8 mouse cellular contexts compared by ENCODE assay signal in the genomic region with DNA sequence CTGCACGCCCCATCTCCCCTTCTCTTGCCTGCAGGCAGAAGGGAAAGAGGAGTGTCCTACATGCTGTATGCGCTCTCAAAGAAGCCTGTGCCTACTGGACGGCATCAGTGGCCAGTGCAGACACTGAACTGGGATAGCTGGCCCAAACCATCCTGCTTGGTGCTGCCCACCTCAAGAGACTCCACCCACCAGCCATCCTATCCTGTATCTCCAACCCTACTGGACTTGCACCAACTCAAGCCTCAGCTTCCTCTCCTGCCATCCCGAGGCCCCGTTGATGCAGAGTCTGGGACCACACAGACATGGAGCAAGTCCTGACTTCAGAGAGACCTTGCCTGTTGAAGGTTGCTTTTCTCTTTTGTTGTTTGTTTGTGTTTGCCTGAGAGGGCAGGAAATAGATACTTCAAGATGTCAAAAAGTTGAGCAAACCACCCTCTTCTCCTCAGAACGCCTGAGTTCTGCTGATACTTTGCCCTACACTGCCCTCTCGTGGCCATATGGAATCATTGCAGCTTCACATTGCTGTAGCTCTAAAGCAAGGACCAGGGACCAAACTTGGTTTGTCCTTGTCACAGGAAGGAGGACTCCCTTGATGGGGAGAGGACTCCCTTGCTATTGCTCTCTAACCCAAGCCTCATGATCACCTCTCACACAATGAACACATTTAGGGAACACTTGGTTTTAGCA. TPM values are rescaled to one million over a fixed set of nuclear protein-coding genes. Genes with fewer than 3 reads are reported as not detected.
DNase-seq lines count a peak whose midpoint lies in the region; ATAC-seq and TF ChIP-seq lines count a peak whose summit lies in the region.

No protein-coding gene starts in this region.

- TF ChIP-seq EP300 in heart, adult 2 months (IDR thresholded peaks at IDR 0.05; ENCODE audit: insufficient read depth, low read depth, low read length), result peak; percentile 90

- TF ChIP-seq CTCF in heart, adult 2 months (IDR thresholded peaks at IDR 0.05), result no peak; the same call in 1 of the 2 replicates

- no peaks in the 10 kb centered on the region for H3K27me3 ChIP-seq in heart, adult 2 months (ENCODE audit: control insufficient read depth, insufficient read depth, low read length)
- peaks cover 9% of the 10 kb centered on the region; the same call in 1 of the 2 replicates for H3K27me3 ChIP-seq in heart, embryonic 10.5 days (ENCODE audit: insufficient read depth, poor library complexity, severe bottlenecking)
- no peaks in the 10 kb centered on the region for H3K27me3 ChIP-seq in midbrain, embryonic 14.5 days (ENCODE audit: control insufficient read depth, insufficient read depth, low read length)

- TF ChIP-seq POLR2A in heart, adult 2 months (IDR thresholded peaks at IDR 0.05; ENCODE audit: insufficient read depth, low read depth, low read length), result no peak

- H3K4me3 ChIP-seq in heart, adult 2 months, result no peak overlapping the region
- no peak overlapping the region for H3K4me3 ChIP-seq in heart, embryonic 10.5 days
- H3K4me3 ChIP-seq in midbrain, embryonic 14.5 days (replicated peaks; ENCODE audit: low read depth, low read length), result no peak overlapping the region

- no peaks in the 10 kb centered on the region for H3K79me2 ChIP-seq in heart, adult 2 months (replicated peaks; ENCODE audit: control insufficient read depth, insufficient read depth, low read length)

- peak; percentile 74 for DNase-seq in heart, adult 2 months
- DNase-seq in heart, embryonic 10.5 days (ENCODE audit: low spot score), result no peak
- DNase-seq in cerebellum, postnatal 25 days, result peak; percentile 72 to 80
- peak; percentile 81 for DNase-seq in gastrocnemius, adult 18-20 months (ENCODE audit: low spot score)
- DNase-seq in kidney, adult 11 months, result peak; percentile 56
- peak; percentile 61 to 70 for DNase-seq in left cerebral cortex, postnatal 36 days (ENCODE audit: low spot score in 2 of 2)
- peak; percentile 90 for DNase-seq in midbrain, embryonic 14.5 days
- peak; percentile 56 for DNase-seq in spleen, adult 12 weeks (ENCODE audit: low spot score)

- no peak overlapping the region for H3K9ac ChIP-seq in heart, adult 2 months (ENCODE audit: low read depth, low read length)
- no peak overlapping the region for H3K9ac ChIP-seq in midbrain, embryonic 14.5 days (replicated peaks; ENCODE audit: low read length)

- no peaks in the 10 kb centered on the region for H3K9me3 ChIP-seq in heart, embryonic 10.5 days
- H3K9me3 ChIP-seq in midbrain, embryonic 14.5 days (ENCODE audit: control insufficient read depth, low read length), result no peaks in the 10 kb centered on the region

- H3K27ac ChIP-seq in heart, adult 2 months, result no peak overlapping the region
- H3K27ac ChIP-seq in heart, embryonic 10.5 days, result no peak overlapping the region
- H3K27ac ChIP-seq in midbrain, embryonic 14.5 days (replicated peaks; ENCODE audit: low read depth, low read length), result no peak overlapping the region

- peak; percentile 37; the same call in 1 of the 2 replicates for ATAC-seq in midbrain, embryonic 14.5 days (ENCODE audit: low FRiP score, low TSS enrichment)

- intact Hi-C loops in heart, adult 2 months (cut with DNase I), result loop anchor here (1.0 to 10.0 kb wide), 7 partner anchors 75 to 580 kb away; no protein-coding TSS in a partner anchor
- intact Hi-C loops in left cerebral cortex, postnatal 36 days (cut with DNase I), result loop anchor here (1.0 to 10.0 kb wide), 4 partner anchors 90 to 462 kb away; no protein-coding TSS in a partner anchor

- no peak overlapping the region for H3K4me2 ChIP-seq in midbrain, embryonic 14.5 days (ENCODE audit: low read length)

- no peaks in the 10 kb centered on the region for H3K4me1 ChIP-seq in heart, adult 2 months (ENCODE audit: control insufficient read depth, insufficient read depth, low read length)
- no peaks in the 10 kb centered on the region for H3K4me1 ChIP-seq in heart, embryonic 10.5 days
- no peaks in the 10 kb centered on the region for H3K4me1 ChIP-seq in midbrain, embryonic 14.5 days (ENCODE audit: control insufficient read depth, insufficient read depth, low read length)

- 41% methylated on average over 7 of the region's 7 CpGs for WGBS in heart, adult 2 months
- WGBS in heart, embryonic 10.5 days, result 50% methylated on average over 7 of the region's 7 CpGs
- 51% methylated on average over 7 of the region's 7 CpGs for WGBS in midbrain, embryonic 14.5 days

- H3K36me3 ChIP-seq in heart, adult 2 months (ENCODE audit: control insufficient read depth, insufficient read depth, low read length), result no peaks in the 10 kb centered on the region
- H3K36me3 ChIP-seq in heart, embryonic 10.5 days, result no peaks in the 10 kb centered on the region
- no peaks in the 10 kb centered on the region for H3K36me3 ChIP-seq in midbrain, embryonic 14.5 days (ENCODE audit: control insufficient read depth, insufficient read depth, low read length)

RNA-seq across cellular contexts. Expression of gene Inmt, which starts 7.9 kb away (rescaled TPM):
- total RNA-seq in heart, adult 2 months (2021), result 10 to 100 TPM; 19.9 to 72.0 TPM
- 9.7 and 19.2 TPM in 2 replicates for polyA plus RNA-seq in heart, adult 2 months (2012; rRNA removed)
- 0.20 TPM in 1 of 2 replicates, not detected in the other for polyA plus RNA-seq in heart, embryonic 10.5 days (2016; fragmentation: Nextera tagmentation; extraction: Ambion mirVana)
- 10 to 100 TPM; 13.8 to 16.1 TPM for total RNA-seq in gastrocnemius, adult 18-20 months (2021)
- total RNA-seq in left cerebral cortex, postnatal 36 days (2021), result 1 to 10 TPM; 1.1 to 2.4 TPM
- not detected in 2 replicates for polyA plus RNA-seq in midbrain, embryonic 14.5 days (2014; fragmentation: Nextera tagmentation; extraction: Ambion mirVana)

RNA-seq across cellular contexts. Expression of gene Crhr2, which starts 34.1 kb away (rescaled TPM):
- total RNA-seq in heart, adult 2 months (2021), result 10 to 100 TPM; 18.2 to 19.8 TPM
- 51.7 and 70.8 TPM in 2 replicates for polyA plus RNA-seq in heart, adult 2 months (2012; rRNA removed)
- 2.4 and 5.0 TPM in 2 replicates for polyA plus RNA-seq in heart, embryonic 10.5 days (2016; fragmentation: Nextera tagmentation; extraction: Ambion mirVana)
- total RNA-seq in gastrocnemius, adult 18-20 months (2021), result 10 to 100 TPM; 17.6 to 26.5 TPM
- 1 to 10 TPM; 2.1 to 2.6 TPM for total RNA-seq in left cerebral cortex, postnatal 36 days (2021)
- polyA plus RNA-seq in midbrain, embryonic 14.5 days (2014; fragmentation: Nextera tagmentation; extraction: Ambion mirVana), result 1.1 and 1.2 TPM in 2 replicates

RNA-seq across cellular contexts. Expression of gene Mindy4, which starts 36.3 kb away (rescaled TPM):
- total RNA-seq in heart, adult 2 months (2021), result 1 to 10 TPM; 5.0 to 5.2 TPM
- 4.3 and 7.4 TPM in 2 replicates for polyA plus RNA-seq in heart, adult 2 months (2012; rRNA removed)
- polyA plus RNA-seq in heart, embryonic 10.5 days (2016; fragmentation: Nextera tagmentation; extraction: Ambion mirVana), result 7.7 and 9.7 TPM in 2 replicates
- total RNA-seq in gastrocnemius, adult 18-20 months (2021), result 1 to 10 TPM; 1.7 to 2.5 TPM
- total RNA-seq in left cerebral cortex, postnatal 36 days (2021), result 10 to 100 TPM; 10.4 to 10.5 TPM
- 9.8 and 14.6 TPM in 2 replicates for polyA plus RNA-seq in midbrain, embryonic 14.5 days (2014; fragmentation: Nextera tagmentation; extraction: Ambion mirVana)

Comparison
In these comparisons a context has a peak if more than half of its experiments do, and no peak if none do; other contexts are left out.
1. RNA of gene Inmt, which starts 7.9 kb away (total RNA-seq): 19.9 to 72.0 TPM in heart, adult 2 months and 13.8 to 16.1 TPM in gastrocnemius, adult 18-20 months; 1.1 to 2.4 TPM in left cerebral cortex, postnatal 36 days; every median in the first group is over 4 times any median in the second.
2. RNA of gene Crhr2, which starts 34.1 kb away (total RNA-seq): 17.6 to 26.5 TPM in gastrocnemius, adult 18-20 months and 18.2 to 19.8 TPM in heart, adult 2 months; 2.1 to 2.6 TPM in left cerebral cortex, postnatal 36 days; every median in the first group is over 4 times any median in the second.